Mouse (Mus musculus) brain, embryonic 14.5 days (tissue): ENCODE data around the gene Gpr155.

Experiments used
- CTCF ChIP-seq: fragments of 200-500 bp; IDR thresholded peaks from 2 replicates; pipeline ENCODE4 v1.5.1; 2012; ENCODE audit warnings: inconsistent platforms, mild to moderate bottlenecking, moderate library complexity, borderline replicate concordance; ENCODE audit not compliant: insufficient read depth, insufficient read length; ENCODE audit errors: extremely low read depth
- POLR2A ChIP-seq: fragments of 200-500 bp; IDR thresholded peaks from 2 replicates; pipeline ENCODE4 v1.6.1; 2012; ENCODE audit warnings: mild to moderate bottlenecking, inconsistent platforms, borderline replicate concordance; ENCODE audit not compliant: poor library complexity, insufficient read depth, insufficient read length, severe bottlenecking; ENCODE audit errors: extremely low read depth

GRCm38 (mm10) chr2:73406336-73406915 is 20.1 kb upstream of the Gpr155 start:
- TF ChIP-seq CTCF (no peak), POLR2A (no peak)
